Mouse (Mus musculus) testis, adult 2 months (tissue): ENCODE measurements around the gene Acsbg2.

Experiments used
- CTCF ChIP-seq: fragments of 200-500 bp; IDR thresholded peaks from 2 replicates; pipeline ENCODE4 v1.5.1; 2012; ENCODE audit warnings: low read depth, mild to moderate bottlenecking, inconsistent platforms, low read length, moderate library complexity; ENCODE audit not compliant: control insufficient read depth, insufficient read depth, insufficient replicate concordance
- POLR2A ChIP-seq: fragments of 200-500 bp; IDR thresholded peaks from 2 replicates; pipeline ENCODE4 v1.6.1; 2012; ENCODE audit warnings: low read depth, mild to moderate bottlenecking, inconsistent platforms, low read length, moderate library complexity; ENCODE audit not compliant: control insufficient read depth

- TF ChIP-seq CTCF (no peak), POLR2A (no peak)
Measured at GRCm38 (mm10) chr17:56804952-56805351, 69.3 kb downstream of the Acsbg2 start.
